Mouse (Mus musculus) layer of hippocampus, postnatal 25 days (tissue): ENCODE data around the gene Tgfbr1. TPM values are rescaled to one million over a fixed set of nuclear protein-coding genes. Genes with fewer than 3 reads are reported as not detected.

Source experiments
- total RNA-seq, 2 experiments: library from RNA; stranded (reverse); gene quantifications; 2 replicates each; pipeline ENCODE4 v1.2.3; 2021

Tgfbr1 gene
- total RNA-seq, 2 experiments from 2014 or later, result 25.2 to 28.4 TPM

Other genes starting within 250 kb of the Tgfbr1 start
- gene Col15a1, start 145.1 kb upstream of the Tgfbr1 start, total RNA-seq, result 10 to 100 TPM in 1 of 2 experiments, 1 to 10 TPM in 1; 5.6 to 10.6 TPM
- gene Alg2, start 121.1 kb downstream of the Tgfbr1 start, total RNA-seq, result 100 to 1,000 TPM; 142 to 143 TPM
- gene Sec61b, start 121.4 kb downstream of the Tgfbr1 start, total RNA-seq, result 10 to 100 TPM; 48.0 to 56.8 TPM